In the genomic region with DNA sequence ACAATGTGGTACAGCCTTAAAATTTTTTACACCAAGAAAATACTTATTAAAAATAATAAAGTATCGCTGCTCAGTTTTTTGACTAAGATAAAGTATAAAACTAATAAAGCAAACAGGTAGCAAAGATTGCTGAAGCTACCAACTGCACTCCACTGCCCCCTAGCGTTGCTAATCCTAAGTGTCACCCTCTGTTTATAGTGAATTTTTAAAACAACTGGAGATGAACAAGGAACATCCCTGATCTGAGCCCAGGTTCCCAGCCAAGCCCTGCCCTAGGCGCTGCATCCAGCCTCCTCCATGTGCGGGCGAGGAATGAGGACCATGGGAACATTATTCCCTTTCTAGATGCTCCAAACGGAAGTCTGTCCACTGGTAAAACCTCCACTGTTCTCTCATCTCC, we compare ENCODE assay signal across 10 mouse cellular contexts. TPM values are rescaled to one million over a fixed set of nuclear protein-coding genes. Genes with fewer than 3 reads are reported as not detected.
DNase-seq lines count a peak whose midpoint lies in the region; ATAC-seq and TF ChIP-seq lines count a peak whose summit lies in the region.
"Had no signal": no experiment of that assay in that cellular context is flagged by ENCODE, and none has a peak within 500 bp of the region (broad histone marks: within the 10 kb centered on the region; RNA-seq: fewer than 3 reads in every experiment).

No protein-coding gene starts in this region.

- no peak overlapping the region for H3K4me3 ChIP-seq in hindbrain, embryonic 14.5 days (replicated peaks; ENCODE audit: low read length)
- H3K4me3 ChIP-seq in hindbrain, embryonic 13.5 days = no peak overlapping the region
- no peak overlapping the region for H3K4me3 ChIP-seq in embryonic facial prominence, embryonic 10.5 days
- no peak overlapping the region for H3K4me3 ChIP-seq in neural tube, embryonic 11.5 days (ENCODE audit: low read depth, low read length)
- H3K4me3 ChIP-seq: erythroblast, embryonic 14.5 days; limb, embryonic 15.5 days had no signal

- H3K27ac ChIP-seq in hindbrain, embryonic 14.5 days = no peak overlapping the region
- H3K27ac ChIP-seq in hindbrain, embryonic 13.5 days = no peak overlapping the region
- no peak overlapping the region for H3K27ac ChIP-seq in embryonic facial prominence, embryonic 10.5 days (replicated peaks)
- no peak overlapping the region for H3K27ac ChIP-seq in neural tube, embryonic 11.5 days (ENCODE audit: low read depth, low read length)
- H3K27ac ChIP-seq: limb, embryonic 15.5 days had no signal

- ATAC-seq in hindbrain, embryonic 14.5 days (ENCODE audit: low FRiP score) = no peak
- ATAC-seq in hindbrain, embryonic 13.5 days (ENCODE audit: low FRiP score) = no peak
- ATAC-seq in Patski = no peak
- ATAC-seq in neural tube, embryonic 11.5 days (ENCODE audit: insufficient read depth, low FRiP score, low TSS enrichment) = no peak

- H3K4me2 ChIP-seq in hindbrain, embryonic 14.5 days (replicated peaks) = no peak overlapping the region
- no peak overlapping the region for H3K4me2 ChIP-seq in hindbrain, embryonic 13.5 days
- no peak overlapping the region for H3K4me2 ChIP-seq in neural tube, embryonic 11.5 days (ENCODE audit: low read depth)
- H3K4me2 ChIP-seq: limb, embryonic 15.5 days had no signal

- no peaks in the 10 kb centered on the region for H3K9me3 ChIP-seq in hindbrain, embryonic 14.5 days (ENCODE audit: control insufficient read depth, low read length)
- H3K9me3 ChIP-seq in hindbrain, embryonic 13.5 days = no peaks in the 10 kb centered on the region
- no peaks in the 10 kb centered on the region for H3K9me3 ChIP-seq in embryonic facial prominence, embryonic 10.5 days
- no peaks in the 10 kb centered on the region for H3K9me3 ChIP-seq in neural tube, embryonic 11.5 days (ENCODE audit: control insufficient read depth, low read length)
- H3K9me3 ChIP-seq: limb, embryonic 15.5 days had no signal

- CTCF ChIA-PET in Patski (lab: Charles Lee) = interaction anchor here (1.2 kb wide), 1 partner anchor 13 kb away, joined by 4 read pairs; no protein-coding TSS in a partner anchor

- H3K4me1 ChIP-seq in hindbrain, embryonic 14.5 days (replicated peaks; ENCODE audit: control insufficient read depth, insufficient read depth, low read length) = no peaks in the 10 kb centered on the region
- H3K4me1 ChIP-seq in hindbrain, embryonic 13.5 days (replicated peaks) = no peaks in the 10 kb centered on the region
- H3K4me1 ChIP-seq in embryonic facial prominence, embryonic 10.5 days = 0 out of 2 replicates have a peak, but pooled peaks cover 5% of the 10 kb centered on the region
- no peaks in the 10 kb centered on the region for H3K4me1 ChIP-seq in neural tube, embryonic 11.5 days (ENCODE audit: control insufficient read depth, insufficient read depth, low read length)

- WGBS in hindbrain, embryonic 14.5 days = 65% methylated on average over 6 of the region's 6 CpGs
- WGBS in hindbrain, embryonic 13.5 days = 61% methylated on average over 6 of the region's 6 CpGs
- 65% methylated on average over 6 of the region's 6 CpGs for WGBS in embryonic facial prominence, embryonic 10.5 days
- WGBS in neural tube, embryonic 11.5 days = 70% methylated on average over 6 of the region's 6 CpGs

- DNase-seq in hindbrain, embryonic 14.5 days (ENCODE audit: low spot score) = peak; percentile 86
- peak; percentile 69 to 73 for DNase-seq in B cell, adult 2 months
- no peak for DNase-seq in Patski (ENCODE audit: low read depth, low spot score)
- DNase-seq in embryonic facial prominence, embryonic 10.5 days (ENCODE audit: low spot score) = peak; percentile 38
- DNase-seq in layer of hippocampus, postnatal 25 days (ENCODE audit: extremely low spot score in 1 of 2, low spot score in 1 of 2) = peak; percentile 29 to 73
- DNase-seq in neural tube, embryonic 11.5 days (ENCODE audit: low spot score) = peak; percentile 38
- no peak for DNase-seq in Muller cell, postnatal 12 days (ENCODE audit: inconsistent ontology term)

- H3K36me3 ChIP-seq in hindbrain, embryonic 14.5 days (replicated peaks; ENCODE audit: control insufficient read depth, insufficient read depth) = peaks cover 60% of the 10 kb centered on the region
- H3K36me3 ChIP-seq in hindbrain, embryonic 13.5 days = peaks cover 39% of the 10 kb centered on the region
- peaks cover 88% of the 10 kb centered on the region for H3K36me3 ChIP-seq in embryonic facial prominence, embryonic 10.5 days (replicated peaks)
- peaks cover 13% of the 10 kb centered on the region for H3K36me3 ChIP-seq in neural tube, embryonic 11.5 days (ENCODE audit: control insufficient read depth, insufficient read depth, low read length)

- in situ Hi-C loops in Patski (cut with MboI; ENCODE audit: low pct_unique_long_range_greater_than_20kb) = no loop called here

- no peaks in the 10 kb centered on the region for H3K27me3 ChIP-seq in hindbrain, embryonic 14.5 days (ENCODE audit: control insufficient read depth, insufficient read depth, low read length)
- no peaks in the 10 kb centered on the region for H3K27me3 ChIP-seq in hindbrain, embryonic 13.5 days
- H3K27me3 ChIP-seq in Patski = no peaks in the 10 kb centered on the region
- H3K27me3 ChIP-seq in embryonic facial prominence, embryonic 10.5 days (replicated peaks; ENCODE audit: low read depth, poor library complexity, severe bottlenecking) = no peaks in the 10 kb centered on the region
- no peaks in the 10 kb centered on the region for H3K27me3 ChIP-seq in neural tube, embryonic 11.5 days (ENCODE audit: control insufficient read depth, insufficient read depth, low read length)
- H3K27me3 ChIP-seq: limb, embryonic 15.5 days had no signal

- POLR2A ChIA-PET in Patski (lab: Charles Lee) = no interaction called here

- TF ChIP-seq CTCF in Patski (IDR thresholded peaks at IDR 0.05) = peak; percentile 72

- H3K9ac ChIP-seq in hindbrain, embryonic 14.5 days = no peak overlapping the region
- no peak overlapping the region for H3K9ac ChIP-seq in hindbrain, embryonic 13.5 days
- no peak overlapping the region for H3K9ac ChIP-seq in neural tube, embryonic 11.5 days (ENCODE audit: low read length)
- H3K9ac ChIP-seq: limb, embryonic 15.5 days had no signal

RNA-seq across cellular contexts. Expression of a gene that starts 19.2 kb away (rescaled TPM):
- polyA plus RNA-seq in hindbrain, embryonic 14.5 days (2014; fragmentation: Nextera tagmentation; extraction: Ambion mirVana) = 111 and 130 TPM in 2 replicates
- polyA plus RNA-seq in hindbrain, embryonic 13.5 days (2015; fragmentation: Nextera tagmentation; extraction: Ambion mirVana) = 91.3 and 99.0 TPM in 2 replicates
- 304 TPM for polyA plus RNA-seq in Patski (2021)
- 95.9 and 96.9 TPM in 2 replicates for polyA plus RNA-seq in embryonic facial prominence, embryonic 10.5 days (2016; fragmentation: Nextera tagmentation; extraction: Ambion mirVana)
- total RNA-seq in layer of hippocampus, postnatal 25 days (2021) = 100 to 1,000 TPM; 120 to 125 TPM
- 142 and 148 TPM in 2 replicates for polyA plus RNA-seq in neural tube, embryonic 11.5 days (2014; fragmentation: Nextera tagmentation; extraction: Ambion mirVana)

RNA-seq across cellular contexts. Expression of a gene that starts 37.9 kb away (rescaled TPM):
- polyA plus RNA-seq in hindbrain, embryonic 14.5 days (2014; fragmentation: Nextera tagmentation; extraction: Ambion mirVana) = 0.59 and 1.3 TPM in 2 replicates
- polyA plus RNA-seq in hindbrain, embryonic 13.5 days (2015; fragmentation: Nextera tagmentation; extraction: Ambion mirVana) = 0.44 and 0.60 TPM in 2 replicates
- polyA plus RNA-seq in Patski (2021) = 0.03 TPM
- polyA plus RNA-seq in embryonic facial prominence, embryonic 10.5 days (2016; fragmentation: Nextera tagmentation; extraction: Ambion mirVana) = 0.10 and 0.26 TPM in 2 replicates
- 1 to 10 TPM in 1 of 2 experiments, under 1 TPM in 1; 0.89 to 1.1 TPM for total RNA-seq in layer of hippocampus, postnatal 25 days (2021)
- 0.99 and 1.2 TPM in 2 replicates for polyA plus RNA-seq in neural tube, embryonic 11.5 days (2014; fragmentation: Nextera tagmentation; extraction: Ambion mirVana)
- polyA plus RNA-seq: erythroblast, embryonic 14.5 days had no signal

Comparison
In these comparisons a context has a peak if more than half of its experiments do, and no peak if none do; other contexts are left out.
1. DNase-seq: peak in hindbrain, embryonic 14.5 days (single experiment), B cell, adult 2 months (2 of 2), embryonic facial prominence, embryonic 10.5 days (single experiment), layer of hippocampus, postnatal 25 days (2 of 2) and neural tube, embryonic 11.5 days (single experiment); none in Patski (single experiment) and Muller cell, postnatal 12 days (single experiment).